Mouse (Mus musculus): ENCODE measurements at regions not wholly inside any gene's neighbourhood (a gene's known extent, or its start where the extent isn't known, plus 50 kb on each side); places are given as distances from the start of the nearest gene placed in this dataset.

- no peak for TF ChIP-seq CTCF (IDR thresholded peaks at IDR 0.05)
- TF ChIP-seq EP300 (IDR thresholded peaks at IDR 0.05): no peak
Measured at GRCm38 (mm10) chr13:34395504-34395903, 50.5 kb upstream of the Slc22a23 start.

Measured in lung, postnatal 0 days (tissue).